Mouse (Mus musculus): ENCODE data around the gene Otulinl.
"Not testable (repeated sequence)": the region's sequence is repeated elsewhere in the genome, so short reads cannot be mapped to it uniquely, and the experiment has no call there.

The Otulinl gene

DNA sequence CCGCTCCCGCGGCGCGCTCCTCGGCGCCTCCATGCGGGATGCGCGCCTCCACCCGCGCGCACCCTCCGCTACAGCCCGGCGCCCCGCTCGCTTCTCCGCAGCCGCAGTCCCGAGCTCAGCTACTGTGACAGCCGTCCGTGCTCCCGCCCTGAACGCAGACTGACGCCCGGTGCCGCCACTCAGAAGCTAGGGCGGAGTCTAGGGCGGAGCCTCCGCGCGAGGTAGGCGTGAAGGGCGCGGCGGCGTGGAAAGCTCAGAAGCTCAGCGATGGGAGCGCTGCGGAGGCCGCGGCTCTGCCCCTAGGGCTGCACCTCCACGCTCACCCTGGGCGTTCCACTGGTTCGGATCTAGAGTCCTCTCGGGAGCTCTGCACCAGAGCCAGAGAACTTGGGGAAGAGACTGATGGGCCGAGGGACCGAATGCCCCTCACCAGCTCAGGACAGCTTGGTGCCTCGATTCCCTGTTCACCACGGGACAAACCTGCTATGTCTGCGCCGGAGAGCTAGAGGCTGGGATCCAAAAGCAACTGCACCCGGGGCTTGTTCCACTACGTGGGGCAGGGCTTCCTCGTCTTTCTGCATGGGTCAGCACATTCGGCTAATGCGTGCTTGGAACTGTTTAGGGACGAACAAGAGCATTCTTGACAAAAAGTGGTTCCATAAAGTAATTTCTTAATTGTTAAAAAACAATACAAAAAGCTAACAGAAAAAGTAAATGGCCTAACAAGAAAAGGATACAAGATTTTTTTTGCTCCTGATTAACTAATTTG lies at the start of gene Otulinl:
Gene Otulinl (minus strand): TSS at position 161 of the 769 bp plus-strand sequence.
- DNase-seq = peak; percentile 92 to 95

- DNase-seq = no peak
Observed at GRCm38 (mm10) chr15:27726228-27726627, 44.8 kb upstream of the Otulinl start.

DNA sequence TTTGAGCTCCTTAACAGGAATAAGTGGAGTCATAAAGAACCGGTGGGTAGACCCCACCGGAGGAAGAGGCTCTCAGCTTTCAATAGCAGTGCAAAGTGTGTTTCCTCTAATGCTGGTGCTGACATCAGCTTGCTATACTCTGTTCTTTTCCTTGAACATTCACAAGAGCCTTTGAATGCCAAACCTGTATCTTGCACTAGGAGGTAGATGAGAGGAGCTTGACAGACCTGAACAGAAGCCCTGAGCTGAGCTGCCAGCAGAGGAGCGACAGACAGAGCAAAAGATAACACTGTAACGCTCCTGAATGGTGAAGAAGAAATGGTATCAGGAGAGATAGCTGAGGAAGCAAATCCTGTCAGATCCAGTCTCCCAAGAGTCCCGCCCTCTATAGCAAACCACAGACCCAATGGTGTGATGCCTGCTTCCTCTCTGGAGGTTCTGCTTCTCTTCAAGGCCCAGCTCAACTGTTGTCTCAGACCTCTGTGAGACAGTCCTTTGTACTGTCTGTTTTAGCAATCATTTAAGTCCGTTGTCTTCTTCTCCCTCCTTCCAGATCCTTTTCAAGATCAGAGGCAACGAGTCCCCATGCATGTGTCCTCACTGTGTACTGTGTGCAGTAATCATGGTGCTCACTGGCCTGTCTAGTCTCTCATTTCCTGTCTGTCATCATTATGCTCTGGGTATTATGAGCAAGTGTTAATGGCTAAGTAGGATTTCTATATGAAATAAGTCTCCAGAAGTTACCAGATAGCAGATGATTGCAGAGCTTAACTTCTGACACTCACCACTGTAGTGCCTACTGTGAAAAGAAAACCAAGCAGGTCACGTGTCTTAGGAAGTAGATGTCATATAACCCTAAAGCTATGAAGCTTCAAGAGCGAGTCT lies 43.7 kb upstream of the Otulinl start:
- DNase-seq = no peak

DNA sequence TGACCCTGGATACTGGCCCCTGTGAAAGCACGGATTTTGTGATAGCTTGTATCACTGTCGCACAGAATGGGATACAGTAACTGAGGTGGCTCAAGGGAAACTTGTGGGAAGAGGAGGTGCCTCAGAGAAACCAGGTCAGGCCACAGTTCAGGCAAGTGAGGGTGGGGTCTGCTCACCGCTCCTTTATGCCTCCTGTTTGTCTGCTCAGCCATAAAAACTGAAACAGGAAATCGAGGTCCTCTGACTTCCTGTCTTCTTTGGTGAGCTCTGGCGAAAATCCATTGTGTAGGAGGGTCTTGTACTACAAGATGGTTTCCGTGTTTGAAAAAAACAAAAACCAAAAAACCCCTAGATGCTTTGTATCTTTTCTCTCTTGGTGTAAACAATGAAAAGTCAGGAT lies 42.9 kb upstream of the Otulinl start:
- DNase-seq = no peak

DNA sequence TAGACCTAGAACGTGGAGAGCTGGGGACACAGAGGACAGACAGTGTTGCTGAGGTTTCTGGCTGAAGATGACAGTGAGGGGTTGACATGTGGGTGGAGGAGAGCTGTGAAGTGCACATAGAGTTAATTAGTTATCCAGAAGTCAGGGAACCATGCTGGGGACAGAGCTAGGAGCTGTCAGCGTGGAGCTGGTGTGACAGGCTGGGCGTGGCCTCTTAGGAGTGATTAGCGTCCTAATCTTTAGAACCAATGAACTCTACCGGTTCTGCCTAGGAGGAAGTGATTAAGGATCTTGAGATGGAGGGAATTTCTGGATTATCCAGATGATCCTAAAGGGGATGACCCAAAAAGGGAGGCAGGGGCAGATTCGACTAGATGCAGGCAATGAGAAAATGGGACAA lies 42.4 kb upstream of the Otulinl start:
- no peak for DNase-seq

DNA sequence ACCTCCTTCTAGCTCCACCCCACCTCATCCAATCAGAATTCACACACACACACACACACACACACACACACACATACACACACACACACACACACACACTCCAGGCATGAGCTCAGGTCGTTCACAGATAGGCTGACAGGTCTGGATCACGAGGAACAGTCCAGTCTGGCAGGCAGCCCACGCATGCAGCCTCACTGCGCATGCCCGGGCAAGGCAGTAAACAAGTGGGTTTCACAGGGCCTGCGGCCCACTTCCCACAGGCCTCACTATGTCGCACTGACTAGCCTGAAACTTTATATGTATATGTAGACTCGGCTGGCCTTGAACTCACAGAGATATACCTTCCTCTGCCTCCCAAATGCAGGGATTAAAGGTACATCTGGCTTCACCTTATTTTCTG lies 38.9 kb upstream of the Otulinl start:
- DNase-seq = not testable (repeated sequence)

DNA sequence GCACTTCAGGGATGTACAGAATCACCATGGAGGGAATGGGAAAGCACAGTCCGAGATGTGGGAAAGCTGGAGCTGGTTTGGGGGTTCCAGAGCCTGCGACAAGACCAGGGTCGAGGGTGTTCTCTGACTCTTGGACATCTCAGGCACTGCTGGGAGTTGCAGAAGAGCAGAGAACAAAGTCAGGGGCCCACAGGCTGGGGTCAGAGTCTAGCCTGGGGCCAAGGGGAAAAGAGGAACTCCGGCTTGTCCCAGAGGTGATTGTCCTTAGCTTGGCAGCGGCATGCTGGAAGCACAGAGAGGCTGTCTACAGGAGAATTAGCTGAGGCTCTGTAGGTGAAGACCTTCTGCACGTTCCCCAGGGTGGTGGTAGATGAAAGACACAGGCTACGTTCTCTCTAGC lies 37.3 kb upstream of the Otulinl start:
- DNase-seq = no peak

- peak; percentile 19 to 56 for DNase-seq
Observed at GRCm38 (mm10) chr15:27715331-27715730, 34.0 kb upstream of the Otulinl start.

DNA sequence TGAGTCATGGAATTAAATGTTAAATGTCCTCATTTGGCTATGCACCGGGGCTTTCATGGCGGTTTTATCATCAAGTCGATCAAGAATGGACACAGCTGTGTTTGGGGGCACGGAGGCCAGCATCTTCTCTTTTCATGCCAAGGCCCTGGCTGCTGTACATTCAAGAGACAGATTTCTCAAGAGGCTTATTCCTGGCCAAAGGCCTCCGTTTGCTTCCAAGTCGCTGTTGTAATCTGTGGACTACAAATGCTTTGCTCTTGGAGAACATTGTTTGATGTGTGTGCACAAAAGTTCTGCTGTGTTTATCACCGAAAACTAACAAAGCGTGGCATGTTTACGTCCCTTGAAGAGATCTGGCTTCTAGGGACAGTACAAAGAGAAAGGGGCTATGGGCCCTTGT lies 29.3 kb upstream of the Otulinl start:
- DNase-seq = no peak

DNA sequence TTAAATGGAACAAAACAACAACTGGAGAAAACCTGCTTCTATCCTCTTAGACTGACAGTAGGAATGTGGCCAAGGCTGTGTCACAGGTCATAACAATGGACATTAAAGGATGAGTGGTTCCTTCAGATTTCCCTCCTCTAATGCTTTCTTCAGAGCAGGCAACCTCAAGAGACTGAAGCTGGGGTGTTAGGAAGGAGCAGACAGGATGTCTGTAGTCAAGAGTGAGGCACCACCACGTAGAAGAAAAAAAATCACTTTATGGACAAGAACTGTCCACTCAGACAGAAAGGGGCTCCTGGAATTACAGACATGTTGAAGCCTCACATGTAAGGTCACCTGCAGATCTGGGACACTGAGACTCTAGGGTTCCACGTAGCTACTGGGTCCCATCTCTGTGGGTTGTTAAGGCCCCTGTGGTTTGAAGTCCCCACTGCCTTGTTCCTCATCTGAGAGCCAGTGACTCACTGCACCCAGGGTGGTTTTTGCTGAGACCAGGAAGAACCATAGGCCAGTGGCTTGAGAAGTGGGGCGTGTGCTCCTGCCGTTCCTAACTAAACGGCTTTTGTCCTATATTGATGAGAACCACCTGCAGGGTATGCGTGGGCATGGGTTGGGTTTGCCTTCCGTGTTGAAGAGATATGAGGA lies 27.7 kb upstream of the Otulinl start:
- DNase-seq = no peak

DNA sequence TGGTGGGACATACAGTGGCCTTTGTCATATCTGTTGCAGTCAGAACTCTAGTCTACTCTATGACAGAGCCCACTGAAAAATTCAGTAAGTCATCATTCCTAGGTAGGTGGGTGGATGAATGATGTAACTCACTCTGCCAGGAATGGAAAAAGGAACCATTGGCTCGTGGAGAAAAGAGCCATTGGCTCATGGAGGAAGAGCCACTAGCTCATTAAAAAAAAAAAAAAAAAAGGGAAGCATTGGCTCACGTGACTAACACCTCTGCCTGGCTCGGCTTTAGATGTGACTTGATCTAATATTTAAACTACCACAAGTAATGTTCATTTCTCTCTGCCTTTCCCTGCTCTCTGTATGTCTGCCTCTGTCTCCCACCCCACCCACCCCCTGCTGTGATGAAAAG lies 27.1 kb upstream of the Otulinl start:
- no peak for DNase-seq

DNA sequence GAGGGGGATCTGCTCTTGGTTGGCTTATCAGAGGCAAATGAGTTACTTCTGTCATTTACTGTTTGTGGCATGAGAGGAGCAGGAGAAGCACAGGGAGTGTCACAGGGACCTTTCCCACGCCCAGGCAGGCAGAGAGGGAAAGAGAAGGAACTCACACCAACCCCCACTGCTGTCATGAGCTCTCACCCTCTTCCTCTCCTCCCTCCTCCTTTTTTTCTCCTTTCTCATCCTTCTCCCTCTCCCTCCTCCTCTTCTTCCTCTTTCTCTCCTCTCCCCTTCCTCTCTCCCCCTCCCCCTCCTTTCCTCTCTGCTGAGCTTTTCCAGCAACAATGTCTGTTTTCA lies 21.6 kb upstream of the Otulinl start:
- no peak for DNase-seq

GRCm38 (mm10) chr15:27702031-27702971 lies 20.9 kb upstream of the Otulinl start:
- DNase-seq = peak in 1 of 2 experiments; percentile 27

- DNase-seq = no peak
Observed at GRCm38 (mm10) chr15:27697632-27698031, 16.3 kb upstream of the Otulinl start.

GRCm38 (mm10) chr15:27693235-27693634 lies 11.9 kb upstream of the Otulinl start:
- DNase-seq = no peak

- no peak for DNase-seq
Observed at GRCm38 (mm10) chr15:27692161-27692560, 10.8 kb upstream of the Otulinl start.

- no peak for DNase-seq
Observed at GRCm38 (mm10) chr15:27691213-27691612, 9.8 kb upstream of the Otulinl start.

DNA sequence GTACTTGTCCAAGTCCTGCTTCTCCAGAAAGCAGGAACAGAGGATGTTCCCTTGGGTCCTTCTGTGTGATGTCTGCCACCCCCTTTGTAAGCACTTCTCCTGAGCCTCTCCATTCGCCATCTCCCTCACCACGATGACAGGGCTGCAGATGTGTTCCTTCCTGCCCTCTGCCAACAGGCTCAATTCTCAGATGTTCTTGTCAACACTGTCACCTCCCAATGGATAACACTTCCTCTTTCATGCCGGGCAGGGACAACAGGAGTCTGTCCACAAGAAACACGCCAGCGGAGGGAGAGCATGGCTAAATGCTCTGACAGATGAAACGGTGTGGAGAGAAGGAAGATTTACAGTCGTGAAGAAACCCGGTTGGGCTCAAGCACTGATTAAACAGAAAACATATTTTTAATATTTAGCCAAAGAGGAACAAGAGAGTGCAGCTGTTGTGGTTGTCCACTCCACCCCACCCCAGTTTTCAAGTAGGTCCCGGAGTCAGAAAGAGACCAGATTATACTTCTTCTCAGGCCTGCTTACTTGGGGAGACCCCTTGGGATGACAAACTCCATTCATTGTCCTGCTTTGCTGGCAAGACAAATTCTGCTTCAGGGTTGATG lies 6.8 kb upstream of the Otulinl start:
- no peak for DNase-seq

DNA sequence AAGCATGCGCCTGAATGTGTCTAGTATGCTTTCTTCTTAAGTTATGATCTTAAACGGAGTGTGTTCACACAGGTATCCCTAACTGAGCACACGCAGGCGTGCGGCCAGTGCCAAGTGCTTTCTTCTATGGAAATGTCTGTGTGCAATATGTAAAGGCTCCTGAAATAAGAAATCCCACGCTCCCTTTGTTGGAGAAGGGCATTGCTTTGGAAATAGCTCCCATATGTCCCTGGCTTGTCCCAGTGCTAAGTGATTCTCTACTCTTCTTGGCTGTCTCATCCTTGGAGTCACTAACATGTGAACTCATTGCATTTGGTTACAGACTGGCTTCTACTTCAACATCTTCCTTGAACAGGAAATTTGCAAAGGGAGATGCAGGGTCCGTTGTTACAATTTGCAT lies 3.4 kb upstream of the Otulinl start:
- no peak for DNase-seq

DNA sequence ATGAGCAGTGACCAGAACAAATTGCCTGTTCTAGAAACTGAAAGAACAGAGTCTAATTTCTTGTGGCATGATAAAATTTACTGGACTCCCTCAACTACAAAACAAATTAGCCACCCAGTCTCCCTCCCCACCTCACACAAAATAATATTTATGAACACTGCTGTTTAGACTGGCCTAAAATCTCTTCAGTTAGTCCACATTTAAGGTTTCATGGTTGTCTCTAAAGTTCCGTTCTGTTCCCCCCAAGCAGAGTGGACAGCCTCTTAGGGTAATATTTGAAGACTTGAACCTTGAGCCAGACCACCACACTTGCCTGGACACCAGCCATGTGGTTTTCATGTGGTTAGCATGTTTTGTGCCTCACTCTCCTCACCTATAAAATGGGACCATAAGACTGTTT lies 1.8 kb upstream of the Otulinl start:
- no peak for DNase-seq

DNA sequence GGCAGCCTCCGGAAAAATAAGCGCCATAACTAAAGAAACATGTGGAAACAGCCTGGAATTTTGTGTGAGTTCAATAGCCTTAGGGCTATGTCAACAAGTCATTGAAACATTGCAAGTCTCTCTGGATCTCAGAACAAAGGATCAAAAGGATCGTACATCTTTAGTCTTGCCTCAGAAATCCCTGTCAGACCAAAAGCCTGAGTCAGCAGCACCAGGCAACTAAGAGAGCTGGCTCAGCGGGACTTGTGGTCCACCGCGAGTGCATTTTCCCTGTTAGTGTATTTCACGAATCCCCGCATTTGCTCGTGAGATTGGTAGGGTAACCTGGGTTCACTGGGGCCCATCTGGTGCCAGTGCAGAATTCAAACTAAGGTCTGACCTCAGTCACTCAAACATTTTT lies 1.2 kb upstream of the Otulinl start:
- no peak for DNase-seq

- DNase-seq = no peak
Observed at GRCm38 (mm10) chr15:27680997-27681396, 382 bp downstream of the Otulinl start.

Measured in kidney, postnatal 36 days (tissue).